Mouse (Mus musculus) heart, embryonic 16.5 days (tissue): ENCODE measurements around the gene Gm35549. TPM values are rescaled to one million over a fixed set of nuclear protein-coding genes. Genes with fewer than 3 reads are reported as not detected.

Experiments
- ATAC-seq: fragments of 200-750 bp; cut with Nextera tagmentation; replicated peaks from 2 replicates; pipeline ENCODE4 v1.8.0; 2017; ENCODE audit warnings: moderate number of reproducible peaks; ENCODE audit not compliant: insufficient read depth, low FRiP score; ENCODE audit errors: extremely low read depth
- H3K27ac ChIP-seq: fragments of 300-500 bp; sonication (generic); 2 replicates; pipeline ENCODE4 v1.5.1; 2014; ENCODE audit warnings: mild to moderate bottlenecking, low read length, control low read depth, moderate library complexity
- H3K27me3 ChIP-seq: fragments of 300-500 bp; sonication (generic); 2 replicates; pipeline ENCODE4 v1.6.1; 2014; ENCODE audit warnings: low read length, mixed read lengths; ENCODE audit not compliant: control insufficient read depth, insufficient read depth
- H3K36me3 ChIP-seq: fragments of 300-500 bp; sonication (generic); 2 replicates; pipeline ENCODE4 v1.6.1; 2014; ENCODE audit not compliant: control insufficient read depth, insufficient read depth
- H3K4me1 ChIP-seq: fragments of 300-500 bp; sonication (generic); 2 replicates; pipeline ENCODE4 v1.6.1; 2014; ENCODE audit warnings: low read length, mixed read lengths; ENCODE audit not compliant: control insufficient read depth, insufficient read depth
- H3K4me2 ChIP-seq: fragments of 300-500 bp; sonication (generic); 2 replicates; pipeline ENCODE4 v1.6.1; 2014; ENCODE audit warnings: low read depth, mild to moderate bottlenecking, control low read depth, low read length
- H3K4me3 ChIP-seq: fragments of 300-500 bp; sonication (generic); 2 replicates; pipeline ENCODE4 v1.5.1; 2014; ENCODE audit warnings: mild to moderate bottlenecking, control low read depth, low read length
- H3K9ac ChIP-seq: fragments of 300-500 bp; sonication (generic); 2 replicates; pipeline ENCODE4 v1.6.1; 2014; ENCODE audit warnings: low read length, control low read depth
- H3K9me3 ChIP-seq: fragments of 300-500 bp; sonication (generic); replicated peaks from 2 replicates; pipeline ENCODE4 v1.6.1; 2016; ENCODE audit warnings: low read length; ENCODE audit not compliant: control insufficient read depth
- WGBS: fragments of 180-500 bp; shearing (Covaris S2); extraction: QIAGEN DNeasy Blood & Tissue Kit; methylation state at CpG from one replicate; pipeline ENCODE4 v1.1.7; 2014; 5-methylcytosine and 5-hydroxymethylcytosine counted together
- polyA plus RNA-seq: library from polyadenylated mRNA; unstranded; fragments of >200 nt; fragmentation: Nextera tagmentation; extraction: Ambion mirVana; gene quantifications from 2 replicates; pipeline ENCODE4 v1.2.1, GENCODE M21; 2015

The Gm35549 gene
- polyA plus RNA-seq = not detected in 2 replicates

DNA sequence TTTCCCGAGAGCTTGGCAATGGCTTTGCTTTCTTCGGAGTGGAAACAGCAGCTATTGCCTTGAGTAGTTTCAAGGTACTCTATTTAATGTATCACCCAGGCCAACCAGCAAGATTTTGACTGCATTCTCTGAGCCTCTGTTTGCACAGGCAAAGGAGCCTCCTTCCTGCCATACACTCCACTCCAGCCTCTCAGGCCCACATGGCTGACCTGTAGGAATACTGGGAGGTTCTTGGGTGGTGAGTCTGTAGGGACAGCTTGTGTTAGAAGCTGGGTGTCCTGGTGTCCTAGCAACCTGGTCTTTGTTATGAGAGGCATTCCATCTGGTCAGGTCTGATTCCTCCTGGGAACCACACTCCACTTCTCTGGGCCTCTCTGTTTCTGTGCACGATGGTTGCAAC, at the start of gene Gm35549:
Gm35549 (minus strand) TSS at position 276 of the 400 bp plus-strand sequence.
- WGBS = 75% methylated on average over 3 of the region's 3 CpGs
- no peak within 1 kb of the TSS for H3K9ac ChIP-seq
- no peak for ATAC-seq
- H3K27me3 ChIP-seq = no peaks in the 10 kb centered on the region
- H3K4me2 ChIP-seq = no peak within 1 kb of the TSS
- no peaks in the 10 kb centered on the region for H3K4me1 ChIP-seq
- peaks cover 4% of the 10 kb centered on the region for H3K9me3 ChIP-seq
- H3K36me3 ChIP-seq = peaks cover 5% of the 10 kb centered on the region
- no peak within 1 kb of the TSS for H3K4me3 ChIP-seq
- H3K27ac ChIP-seq = no peak within 1 kb of the TSS

DNA sequence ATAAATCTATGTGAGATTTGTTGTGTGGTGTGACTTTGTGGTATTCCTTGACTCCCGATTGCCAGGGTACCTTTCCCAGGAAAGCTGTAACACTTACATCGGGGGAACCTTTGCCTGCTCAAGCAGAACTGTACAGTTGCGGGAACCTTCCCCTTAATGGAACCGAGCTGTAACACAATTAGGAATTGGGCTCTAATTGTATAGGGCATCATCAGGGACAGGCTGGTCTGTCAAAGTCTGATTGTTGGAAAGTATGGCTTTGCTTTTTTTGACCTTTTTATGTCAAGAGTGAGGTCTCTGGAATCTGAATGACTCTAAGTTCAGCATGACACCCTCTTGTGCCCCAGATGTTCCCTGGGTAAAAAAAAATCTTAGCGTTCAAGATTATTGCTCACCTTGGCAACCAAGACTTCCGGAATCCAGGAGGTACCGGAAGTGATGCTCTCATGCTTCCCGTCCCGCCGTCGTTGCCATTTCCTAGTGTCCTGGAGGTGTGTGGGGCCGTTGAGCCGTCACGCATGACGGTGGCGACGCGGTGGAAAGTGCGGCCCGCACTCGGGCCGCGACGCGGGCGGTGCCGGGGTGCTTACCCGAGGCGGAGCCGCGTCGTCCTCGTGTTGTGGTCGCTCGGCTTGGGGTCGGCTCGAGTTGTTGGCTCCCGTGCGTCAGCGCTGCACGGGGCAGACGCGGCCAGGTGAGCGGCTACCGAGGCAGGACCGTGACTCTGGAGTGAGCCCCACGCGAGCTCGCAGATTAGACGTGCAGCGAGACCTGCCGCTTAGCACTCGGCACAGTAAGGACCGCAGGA, 42.7 kb upstream of the Gm35549 start:
- Histone ChIP-seq H3K27me3 (no peaks in the 10 kb centered on the region), H3K4me2 (peak overlapping the region; percentile 84), H3K9me3 (peaks cover 10% of the 10 kb centered on the region), H3K9ac (peak overlapping the region; percentile 87), H3K4me3 (peak overlapping the region; percentile 83), H3K27ac (peak overlapping the region; percentile 16; the same call in 1 of the 2 replicates), H3K36me3 (no peaks in the 10 kb centered on the region), H3K4me1 (peaks cover 5% of the 10 kb centered on the region; the same call in 1 of the 2 replicates)
- ATAC-seq = peak; percentile 79
- WGBS = 6% methylated on average over 53 of the region's 54 CpGs

DNA sequence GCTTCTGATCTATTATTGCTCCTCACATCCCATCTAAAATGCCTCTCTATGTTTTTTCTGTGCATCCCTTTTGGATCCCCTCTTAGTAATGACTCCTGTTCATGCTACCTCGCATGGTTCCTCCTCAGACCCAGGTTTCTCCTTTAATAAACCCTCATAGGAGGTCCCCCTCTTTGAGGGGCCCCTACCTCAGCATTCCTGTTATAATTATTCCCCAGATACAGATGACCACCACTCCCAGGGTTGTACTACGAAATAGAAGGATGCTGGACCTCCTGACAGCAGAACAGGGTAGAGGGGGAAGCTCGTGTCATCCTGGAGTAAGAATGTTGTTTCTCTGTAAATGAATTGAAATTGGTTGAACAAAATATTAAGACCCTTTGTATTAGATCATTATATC, 41.5 kb upstream of the Gm35549 start, which contains the start of gene Zkscan7:
Zkscan7 (plus strand) TSS at position 301 of the 400 bp plus-strand sequence.
- Histone ChIP-seq H3K4me3 (peak within 1 kb of the TSS; percentile 83), H3K27me3 (no peaks in the 10 kb centered on the region; the same call in 1 of the 2 replicates), H3K4me1 (peaks cover 5% of the 10 kb centered on the region; the same call in 1 of the 2 replicates), H3K9ac (peak within 1 kb of the TSS; percentile 87; the same call in 1 of the 2 replicates), H3K9me3 (peaks cover 10% of the 10 kb centered on the region), H3K27ac (no peak within 1 kb of the TSS), H3K4me2 (peak within 1 kb of the TSS; percentile 84), H3K36me3 (no peaks in the 10 kb centered on the region)
- WGBS = 75% methylated on average over 3 of the region's 3 CpGs
- ATAC-seq = no peak

DNA sequence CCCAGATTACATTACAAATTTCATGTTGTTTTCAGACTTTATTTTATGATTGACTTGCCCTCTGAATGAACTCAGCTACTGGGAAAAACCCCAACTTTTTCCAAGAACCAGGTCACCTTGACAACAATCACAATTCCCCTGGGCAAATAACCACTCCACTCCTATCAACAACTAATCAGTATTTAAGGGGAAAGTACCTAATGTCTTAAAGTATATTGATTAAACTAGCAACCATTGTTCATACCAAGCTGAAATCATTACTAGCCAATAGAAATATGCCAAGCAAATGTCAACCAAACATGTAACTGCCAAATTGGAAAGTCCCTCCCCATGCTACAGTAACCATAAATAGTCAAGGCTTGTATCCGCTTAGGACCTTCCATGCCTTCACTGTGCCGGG, 31.3 kb upstream of the Gm35549 start:
- H3K4me2 ChIP-seq = no peak overlapping the region
- H3K4me1 ChIP-seq = no peaks in the 10 kb centered on the region
- no peak for ATAC-seq
- no peaks in the 10 kb centered on the region for H3K36me3 ChIP-seq
- H3K27ac ChIP-seq = no peak overlapping the region
- WGBS = 78% methylated on average over 2 of the region's 2 CpGs
- H3K27me3 ChIP-seq = no peaks in the 10 kb centered on the region
- no peak overlapping the region for H3K9ac ChIP-seq
- H3K9me3 ChIP-seq = peaks cover 7% of the 10 kb centered on the region
- H3K4me3 ChIP-seq = no peak overlapping the region

DNA sequence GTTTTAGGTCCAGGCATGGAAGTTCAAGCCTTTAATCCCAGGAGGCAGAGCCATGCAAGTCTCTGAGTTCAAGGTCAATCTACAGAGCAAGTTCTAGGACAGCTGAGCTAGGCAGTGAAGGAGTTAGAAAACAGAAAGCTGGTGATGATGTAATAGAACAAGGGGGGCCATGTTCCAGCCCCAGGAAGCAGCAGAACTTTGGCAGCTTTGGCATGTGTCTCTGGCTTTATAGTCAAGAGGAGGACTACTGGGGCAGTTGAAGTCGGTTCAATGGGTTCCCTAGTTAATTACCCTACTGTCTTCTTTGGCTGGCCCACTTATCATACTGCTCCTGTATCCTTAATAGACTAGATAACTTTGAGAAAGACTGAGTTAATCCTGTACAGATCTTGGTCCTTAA, 30.8 kb upstream of the Gm35549 start:
- H3K9ac ChIP-seq = no peak overlapping the region
- H3K4me3 ChIP-seq = no peak overlapping the region
- H3K27me3 ChIP-seq = no peaks in the 10 kb centered on the region
- 63% methylated on average over 1 of the region's 1 CpGs for WGBS
- no peak overlapping the region for H3K4me2 ChIP-seq
- peaks cover 7% of the 10 kb centered on the region for H3K9me3 ChIP-seq
- H3K36me3 ChIP-seq = no peaks in the 10 kb centered on the region
- H3K4me1 ChIP-seq = no peaks in the 10 kb centered on the region
- no peak overlapping the region for H3K27ac ChIP-seq
- ATAC-seq = no peak

DNA sequence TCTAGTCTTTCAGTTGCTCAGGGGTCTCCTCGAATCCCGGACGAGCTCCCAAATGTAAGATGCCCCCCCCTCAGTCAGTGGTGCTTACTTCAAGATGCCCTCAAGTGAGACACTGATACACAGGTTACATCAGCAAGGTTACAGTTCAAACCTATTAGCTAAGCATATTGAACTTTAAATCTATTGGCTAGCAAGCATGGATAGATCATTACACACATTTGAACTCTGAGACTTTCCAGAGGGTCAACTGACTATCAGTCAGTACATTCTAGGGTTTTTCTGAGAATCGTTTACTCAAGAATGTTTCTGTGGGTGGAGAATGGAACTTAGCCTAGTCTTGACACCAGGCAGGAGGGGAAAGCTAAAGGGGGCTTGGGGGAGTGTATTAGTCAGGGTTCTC, 28.8 kb upstream of the Gm35549 start:
- no peak overlapping the region for H3K9ac ChIP-seq
- H3K27ac ChIP-seq = no peak overlapping the region
- 78% methylated on average over 4 of the region's 4 CpGs for WGBS
- H3K9me3 ChIP-seq = peaks cover 7% of the 10 kb centered on the region
- no peak overlapping the region for H3K4me2 ChIP-seq
- no peak for ATAC-seq
- H3K27me3 ChIP-seq = no peaks in the 10 kb centered on the region
- H3K4me1 ChIP-seq = no peaks in the 10 kb centered on the region
- H3K4me3 ChIP-seq = no peak overlapping the region
- H3K36me3 ChIP-seq = no peaks in the 10 kb centered on the region

DNA sequence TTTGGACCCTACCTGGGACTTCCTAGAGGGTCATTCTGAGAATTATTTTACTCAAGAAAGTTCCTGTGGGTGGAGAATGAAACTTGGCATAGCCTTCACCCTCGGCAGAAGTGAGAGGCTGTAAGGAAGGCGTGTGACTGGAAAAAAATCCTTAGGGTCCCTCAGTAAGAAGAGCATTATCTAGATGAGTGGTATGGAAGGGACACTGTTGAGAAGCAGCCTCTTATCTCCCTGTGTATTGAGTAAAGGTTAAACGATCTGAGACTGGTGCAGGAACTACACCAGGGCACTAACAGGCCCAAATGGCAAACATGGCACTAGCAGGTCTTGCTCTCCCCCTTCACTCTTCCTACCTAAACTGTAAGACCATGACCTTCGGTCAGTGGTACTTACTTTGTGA, 22.4 kb upstream of the Gm35549 start:
- Histone ChIP-seq H3K36me3 (peaks cover 12% of the 10 kb centered on the region), H3K4me1 (peaks cover 19% of the 10 kb centered on the region), H3K9me3 (peaks cover 10% of the 10 kb centered on the region), H3K27ac (no peak overlapping the region; the same call in 1 of the 2 replicates), H3K27me3 (no peaks in the 10 kb centered on the region), H3K4me2 (peak overlapping the region; percentile 64), H3K9ac (peak overlapping the region; percentile 94), H3K4me3 (peak overlapping the region; percentile 94)
- WGBS = 76% methylated on average over 4 of the region's 4 CpGs
- ATAC-seq = no peak

DNA sequence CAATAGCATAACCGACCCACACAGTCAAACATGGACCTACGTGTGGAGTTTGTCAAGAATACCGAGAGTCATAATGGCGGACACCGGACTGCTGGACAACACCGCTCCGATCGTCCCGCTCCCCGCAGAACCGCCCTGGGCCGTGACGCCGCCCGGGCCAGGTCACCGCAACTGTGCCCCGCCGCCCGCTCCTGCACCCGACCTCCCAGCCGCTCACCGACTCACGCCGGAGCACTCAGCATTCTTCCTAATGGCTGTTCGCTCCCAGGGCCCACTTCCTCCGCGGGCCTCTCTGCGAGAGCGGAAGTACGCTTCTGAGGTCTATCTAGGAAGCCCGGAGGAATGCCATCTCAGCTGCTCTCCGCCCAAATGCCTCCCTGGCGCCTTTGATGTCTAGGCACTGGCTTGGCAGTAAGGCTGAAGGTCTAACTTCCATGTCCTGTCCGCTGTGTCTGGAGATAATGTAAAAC, 21.9 kb upstream of the Gm35549 start, which contains the start of gene Zfp445:
Zfp445 (minus strand) TSS at position 310 of the 470 bp plus-strand sequence.
- H3K4me1 ChIP-seq = peaks cover 19% of the 10 kb centered on the region
- H3K9ac ChIP-seq = peak within 1 kb of the TSS; percentile 94
- peak; percentile 86 for ATAC-seq
- under 1% methylated on average over 34 of the region's 34 CpGs for WGBS
- H3K27ac ChIP-seq = peak within 1 kb of the TSS; percentile 80
- H3K27me3 ChIP-seq = no peaks in the 10 kb centered on the region
- peaks cover 14% of the 10 kb centered on the region for H3K9me3 ChIP-seq
- H3K4me2 ChIP-seq = peak within 1 kb of the TSS; percentile 84
- peaks cover 17% of the 10 kb centered on the region for H3K36me3 ChIP-seq
- H3K4me3 ChIP-seq = peak within 1 kb of the TSS; percentile 94

DNA sequence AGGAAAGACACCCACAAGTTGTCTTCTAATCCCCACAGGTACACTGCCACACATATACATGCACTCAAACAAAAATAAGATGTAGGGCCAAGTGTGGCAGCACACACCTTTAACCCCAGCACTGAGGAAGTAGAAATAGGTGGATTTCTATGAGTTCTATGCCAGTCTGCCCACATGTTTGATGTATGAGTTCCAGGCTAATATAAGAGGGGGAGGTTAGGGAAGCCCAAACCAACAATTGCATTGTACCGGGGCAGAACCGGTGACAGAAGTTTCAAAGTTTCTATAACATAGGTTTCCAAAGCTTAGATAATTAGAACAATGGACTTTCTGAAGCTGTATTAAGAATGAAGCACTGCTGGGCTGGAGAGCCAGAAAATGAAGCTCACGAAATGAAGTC, 21.0 kb upstream of the Gm35549 start:
- peak overlapping the region; percentile 94 for H3K4me3 ChIP-seq
- ATAC-seq = no peak

More for the DNA sequence above, 21.0 kb upstream of the Gm35549 start:
- Histone ChIP-seq H3K4me2 (peak overlapping the region; percentile 84), H3K27me3 (no peaks in the 10 kb centered on the region), H3K4me1 (peaks cover 19% of the 10 kb centered on the region), H3K27ac (no peak overlapping the region), H3K9ac (peak overlapping the region; percentile 94), H3K36me3 (peaks cover 25% of the 10 kb centered on the region), H3K9me3 (peaks cover 23% of the 10 kb centered on the region)
- 58% methylated on average over 3 of the region's 3 CpGs for WGBS
